Mouse (Mus musculus): ENCODE data around the gene Mrvi1.

The Mrvi1 gene

DNA sequence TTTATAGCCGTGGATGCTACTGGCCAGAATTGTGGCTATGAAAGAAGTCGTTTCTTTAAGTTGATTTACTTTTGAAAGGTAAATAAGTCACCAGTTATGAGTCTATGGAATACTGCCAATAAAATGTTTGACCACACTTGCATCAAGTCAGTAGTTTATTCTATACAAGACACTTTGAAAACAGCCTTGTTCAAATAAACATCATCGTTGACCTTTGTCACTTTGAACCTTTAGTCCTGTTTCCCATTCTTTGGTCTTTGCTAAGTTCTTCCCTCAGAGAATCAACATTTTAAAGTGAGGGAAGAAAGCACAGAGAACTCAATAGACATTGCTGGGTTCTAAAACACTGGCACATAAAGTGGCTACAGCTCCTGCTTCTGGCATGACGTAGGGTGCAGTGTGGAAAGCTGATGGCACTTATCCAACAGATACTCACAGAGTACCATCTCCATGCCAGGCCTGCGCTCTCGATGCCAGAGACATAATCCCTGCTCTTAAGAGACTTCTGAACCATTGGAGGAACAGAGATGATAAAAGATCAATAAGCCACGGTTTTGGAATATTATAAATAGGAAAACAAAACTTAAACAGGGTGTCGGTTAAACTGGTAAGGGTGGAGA lies 127.2 kb downstream of the Mrvi1 start:
- H3K27me3 ChIP-seq (ENCODE audit: insufficient read depth, low read length) = no peaks in the 10 kb centered on the region
- no peaks in the 10 kb centered on the region for H3K4me1 ChIP-seq (replicated peaks; ENCODE audit: low read depth, low read length)
- H3K4me3 ChIP-seq (replicated peaks; ENCODE audit: low read length) = no peak overlapping the region
- TF ChIP-seq CTCF (conservative IDR thresholded peaks at IDR 0.05; ENCODE audit: low read length) (no peak), NANOG (IDR thresholded peaks at IDR 0.05; ENCODE audit: borderline replicate concordance, low read length) (no peak), POU5F1 (IDR thresholded peaks at IDR 0.05; ENCODE audit: borderline replicate concordance, low read length) (no peak)
- no peaks in the 10 kb centered on the region for H3K36me3 ChIP-seq (ENCODE audit: insufficient read depth, low read length)
- H3K9me3 ChIP-seq (ENCODE audit: low read length) = no peaks in the 10 kb centered on the region

DNA sequence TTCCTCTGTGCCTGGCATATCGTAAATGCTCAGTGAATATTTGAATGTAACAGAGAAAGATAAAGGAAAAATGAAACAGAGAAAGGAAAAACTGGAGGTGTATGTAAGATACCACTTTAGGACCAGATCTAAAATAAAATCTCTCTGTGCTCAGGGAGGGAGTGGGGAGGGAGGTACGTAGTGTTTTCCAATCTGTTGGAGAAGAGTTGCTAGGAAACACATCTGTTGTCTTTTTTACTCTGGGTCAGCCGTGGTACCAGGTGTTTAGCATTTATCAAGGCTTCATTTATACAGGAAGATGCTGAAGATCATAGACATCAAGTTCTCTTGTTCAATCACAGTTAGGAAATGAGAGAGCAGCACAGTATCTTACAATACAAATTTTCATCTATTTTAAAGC lies 127.7 kb downstream of the Mrvi1 start:
- no peaks in the 10 kb centered on the region for H3K9me3 ChIP-seq (ENCODE audit: low read length)
- no peaks in the 10 kb centered on the region for H3K4me1 ChIP-seq (replicated peaks; ENCODE audit: low read depth, low read length)
- no peaks in the 10 kb centered on the region for H3K27me3 ChIP-seq (ENCODE audit: insufficient read depth, low read length)
- H3K36me3 ChIP-seq (ENCODE audit: insufficient read depth, low read length) = no peaks in the 10 kb centered on the region
- no peak for TF ChIP-seq CTCF (conservative IDR thresholded peaks at IDR 0.05; ENCODE audit: low read length)
- no peak for TF ChIP-seq POU5F1 (IDR thresholded peaks at IDR 0.05; ENCODE audit: borderline replicate concordance, low read length)
- no peak for TF ChIP-seq NANOG (IDR thresholded peaks at IDR 0.05; ENCODE audit: borderline replicate concordance, low read length)
- H3K4me3 ChIP-seq (replicated peaks; ENCODE audit: low read length) = no peak overlapping the region

DNA sequence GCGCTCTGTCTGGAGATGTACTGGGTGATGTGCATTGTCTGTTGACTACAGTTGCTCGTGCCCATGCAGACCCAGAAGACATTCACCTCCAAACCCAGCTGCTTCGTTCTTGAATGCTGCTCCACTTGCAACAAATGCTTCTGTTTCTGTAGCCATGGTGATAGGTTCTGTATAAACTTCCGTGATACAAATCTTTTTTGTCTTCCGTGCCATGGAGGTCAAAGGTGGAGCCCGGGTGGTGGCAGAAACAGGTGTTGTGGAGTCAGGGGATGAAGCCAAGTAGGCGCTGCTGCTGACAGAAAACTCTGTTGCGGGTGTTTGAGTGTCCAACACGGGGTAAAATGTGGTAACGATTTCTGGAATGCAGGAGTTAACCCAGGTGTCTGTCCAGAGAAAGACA lies 128.7 kb downstream of the Mrvi1 start:
- H3K36me3 ChIP-seq (ENCODE audit: insufficient read depth, low read length) = no peaks in the 10 kb centered on the region
- H3K9me3 ChIP-seq (ENCODE audit: low read length) = no peaks in the 10 kb centered on the region
- no peaks in the 10 kb centered on the region for H3K4me1 ChIP-seq (replicated peaks; ENCODE audit: low read depth, low read length)
- no peak for TF ChIP-seq CTCF (conservative IDR thresholded peaks at IDR 0.05; ENCODE audit: low read length)
- TF ChIP-seq NANOG (IDR thresholded peaks at IDR 0.05; ENCODE audit: borderline replicate concordance, low read length) = no peak
- no peak for TF ChIP-seq POU5F1 (IDR thresholded peaks at IDR 0.05; ENCODE audit: borderline replicate concordance, low read length)
- H3K27me3 ChIP-seq (ENCODE audit: insufficient read depth, low read length) = no peaks in the 10 kb centered on the region
- H3K4me3 ChIP-seq (replicated peaks; ENCODE audit: low read length) = no peak overlapping the region

DNA sequence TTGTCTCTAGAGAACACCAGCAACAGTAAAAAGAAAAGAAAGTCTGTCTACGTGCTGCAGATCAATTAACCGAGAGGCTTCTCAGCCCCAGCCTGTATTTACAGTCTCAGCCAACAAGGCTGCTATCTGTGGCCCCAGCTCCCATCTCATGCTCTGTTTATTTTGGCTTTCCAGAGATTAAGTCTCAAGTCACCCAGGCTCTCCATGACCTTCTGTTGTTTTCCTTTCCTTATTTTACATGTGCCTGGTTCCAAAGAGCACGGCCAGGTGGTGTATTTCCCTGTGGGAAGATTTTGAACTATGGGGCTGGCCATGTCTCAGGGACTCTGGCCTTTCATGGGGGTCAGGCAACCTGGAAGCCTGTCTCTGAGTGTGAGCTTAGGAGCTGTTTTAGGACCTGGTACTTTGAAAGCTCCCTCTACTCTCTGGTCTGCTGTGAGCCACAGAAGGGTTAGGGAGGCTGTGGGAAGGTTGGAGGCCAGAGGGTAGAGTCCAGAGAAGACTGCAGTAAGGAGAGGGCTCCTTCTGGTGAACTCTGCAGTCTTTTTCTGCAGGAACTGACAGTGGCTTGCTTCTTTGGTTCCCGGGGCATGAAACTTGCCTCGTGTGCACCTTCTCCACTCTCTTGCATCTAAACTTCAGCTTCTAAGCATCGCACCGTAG lies 130.6 kb downstream of the Mrvi1 start:
- no peaks in the 10 kb centered on the region for H3K36me3 ChIP-seq (ENCODE audit: insufficient read depth, low read length)
- no peaks in the 10 kb centered on the region for H3K9me3 ChIP-seq (ENCODE audit: low read length)
- H3K4me1 ChIP-seq (replicated peaks; ENCODE audit: low read depth, low read length) = no peaks in the 10 kb centered on the region
- no peaks in the 10 kb centered on the region for H3K27me3 ChIP-seq (ENCODE audit: insufficient read depth, low read length)
- H3K4me3 ChIP-seq (replicated peaks; ENCODE audit: low read length) = no peak overlapping the region
- no peak for TF ChIP-seq CTCF (conservative IDR thresholded peaks at IDR 0.05; ENCODE audit: low read length)
- TF ChIP-seq POU5F1 (IDR thresholded peaks at IDR 0.05; ENCODE audit: borderline replicate concordance, low read length) = no peak
- TF ChIP-seq NANOG (IDR thresholded peaks at IDR 0.05; ENCODE audit: borderline replicate concordance, low read length) = no peak

DNA sequence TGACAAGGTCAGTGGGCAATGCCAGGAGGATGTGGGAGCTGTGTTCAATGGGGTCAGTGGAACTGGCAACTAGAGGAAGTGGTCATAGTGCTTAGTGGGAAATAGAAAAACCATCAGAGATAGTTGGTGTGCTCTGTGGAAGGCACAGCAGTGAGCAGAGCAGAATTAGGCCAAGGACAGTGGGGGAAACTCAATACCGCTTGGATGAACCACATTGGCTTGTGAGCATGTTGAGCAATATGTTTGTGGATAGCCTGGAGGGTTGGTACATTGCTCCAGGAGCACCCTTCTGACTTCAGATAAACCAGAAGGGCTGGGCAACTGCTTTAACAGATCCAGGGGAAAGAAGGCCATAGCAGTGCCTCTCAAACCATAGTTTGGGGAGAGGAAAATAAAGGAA lies 133.9 kb downstream of the Mrvi1 start:
- H3K36me3 ChIP-seq (ENCODE audit: insufficient read depth, low read length) = no peaks in the 10 kb centered on the region
- peaks cover 3% of the 10 kb centered on the region for H3K4me1 ChIP-seq (replicated peaks; ENCODE audit: low read depth, low read length)
- H3K9me3 ChIP-seq (ENCODE audit: low read length) = no peaks in the 10 kb centered on the region
- H3K27me3 ChIP-seq (ENCODE audit: insufficient read depth, low read length) = no peaks in the 10 kb centered on the region
- no peak overlapping the region for H3K4me3 ChIP-seq (replicated peaks; ENCODE audit: low read length)
- TF ChIP-seq POU5F1 (IDR thresholded peaks at IDR 0.05; ENCODE audit: borderline replicate concordance, low read length) (no peak), CTCF (conservative IDR thresholded peaks at IDR 0.05; ENCODE audit: low read length) (no peak), NANOG (IDR thresholded peaks at IDR 0.05; ENCODE audit: borderline replicate concordance, low read length) (no peak)

DNA sequence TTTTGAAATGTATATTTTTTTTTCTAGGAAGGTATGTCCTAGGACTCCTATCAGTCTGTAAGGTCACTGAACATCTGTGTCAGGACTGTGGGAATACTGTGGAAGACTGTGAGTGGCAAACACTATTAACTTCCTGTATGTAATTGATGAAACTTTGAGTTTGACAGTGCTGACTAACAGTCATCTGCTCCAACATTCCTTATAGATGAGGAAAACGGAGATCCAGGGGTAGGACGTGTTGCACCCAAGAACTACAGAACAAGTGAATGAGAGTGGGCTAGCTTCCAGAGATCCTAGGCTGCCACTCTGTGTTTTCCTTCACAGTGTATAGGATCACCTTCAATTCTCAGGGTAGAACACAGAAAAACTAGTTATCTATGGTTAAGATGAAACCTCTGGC lies 134.9 kb downstream of the Mrvi1 start:
- no peaks in the 10 kb centered on the region for H3K9me3 ChIP-seq (ENCODE audit: low read length)
- H3K4me3 ChIP-seq (replicated peaks; ENCODE audit: low read length) = no peak overlapping the region
- no peak for TF ChIP-seq NANOG (IDR thresholded peaks at IDR 0.05; ENCODE audit: borderline replicate concordance, low read length)
- TF ChIP-seq POU5F1 (IDR thresholded peaks at IDR 0.05; ENCODE audit: borderline replicate concordance, low read length) = no peak
- TF ChIP-seq CTCF (conservative IDR thresholded peaks at IDR 0.05; ENCODE audit: low read length) = no peak
- peaks cover 5% of the 10 kb centered on the region for H3K4me1 ChIP-seq (replicated peaks; ENCODE audit: low read depth, low read length)
- H3K27me3 ChIP-seq (ENCODE audit: insufficient read depth, low read length) = no peaks in the 10 kb centered on the region
- H3K36me3 ChIP-seq (ENCODE audit: insufficient read depth, low read length) = no peaks in the 10 kb centered on the region

DNA sequence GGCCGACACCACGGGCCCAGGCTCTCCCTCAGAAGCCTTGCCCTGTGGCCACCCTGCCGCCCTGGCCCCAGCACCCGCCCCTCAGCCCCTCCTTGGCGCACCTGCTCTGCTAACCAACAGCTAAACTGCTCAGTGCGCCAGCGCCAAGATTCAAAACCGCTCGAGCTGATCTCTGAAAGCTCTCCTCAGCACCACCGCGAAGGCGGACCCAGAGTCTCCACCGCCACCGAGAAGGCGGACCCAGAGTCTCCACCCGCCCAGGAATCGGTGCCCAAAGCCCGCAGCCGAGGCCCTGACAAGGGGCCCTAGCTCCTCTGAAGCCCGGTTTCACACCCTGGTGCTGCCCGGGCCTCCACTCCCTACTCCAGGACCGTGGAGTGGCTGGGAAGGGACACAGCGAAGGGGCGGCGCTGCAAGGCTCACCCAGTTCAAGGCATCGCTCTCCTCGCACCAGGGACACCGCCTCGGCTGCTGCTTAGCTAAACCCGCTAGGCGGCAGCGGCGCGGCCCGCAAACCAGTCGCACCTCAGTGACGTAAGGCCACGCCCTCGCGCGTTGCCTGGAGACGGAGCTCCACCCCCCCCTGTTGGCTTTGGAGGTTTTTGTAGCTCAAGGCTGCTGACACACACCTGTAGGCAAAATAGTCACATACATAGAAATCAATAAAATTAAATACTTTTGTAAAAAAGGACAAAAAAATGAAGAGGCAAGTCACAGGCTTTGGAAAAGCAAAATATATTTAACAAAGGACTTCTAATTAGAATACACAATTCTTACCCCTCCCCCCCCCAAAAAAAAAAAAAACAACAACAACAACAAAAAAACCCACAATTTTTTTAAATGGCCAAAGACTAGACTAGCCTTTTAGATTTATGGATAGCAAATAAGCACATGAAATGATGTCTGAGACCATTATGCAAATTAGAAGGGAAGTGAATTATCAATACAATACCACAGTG lies 138.1 kb downstream of the Mrvi1 start, which contains the start of gene Rnf141:
Gene Rnf141, minus strand, starts transcription at position 542 of the 959 bp plus-strand sequence.
- Histone ChIP-seq H3K9me3 (ENCODE audit: low read length) (no peaks in the 10 kb centered on the region), H3K27me3 (ENCODE audit: insufficient read depth, low read length) (no peaks in the 10 kb centered on the region), H3K36me3 (ENCODE audit: insufficient read depth, low read length) (peaks cover 5% of the 10 kb centered on the region; the same call in 1 of the 2 replicates), H3K4me3 (replicated peaks; ENCODE audit: low read length) (peak within 1 kb of the TSS; percentile 93), H3K4me1 (replicated peaks; ENCODE audit: low read depth, low read length) (peaks cover 5% of the 10 kb centered on the region)
- TF ChIP-seq CTCF (conservative IDR thresholded peaks at IDR 0.05; ENCODE audit: low read length) = no peak
- no peak for TF ChIP-seq POU5F1 (IDR thresholded peaks at IDR 0.05; ENCODE audit: borderline replicate concordance, low read length)
- TF ChIP-seq NANOG (IDR thresholded peaks at IDR 0.05; ENCODE audit: borderline replicate concordance, low read length) = no peak

DNA sequence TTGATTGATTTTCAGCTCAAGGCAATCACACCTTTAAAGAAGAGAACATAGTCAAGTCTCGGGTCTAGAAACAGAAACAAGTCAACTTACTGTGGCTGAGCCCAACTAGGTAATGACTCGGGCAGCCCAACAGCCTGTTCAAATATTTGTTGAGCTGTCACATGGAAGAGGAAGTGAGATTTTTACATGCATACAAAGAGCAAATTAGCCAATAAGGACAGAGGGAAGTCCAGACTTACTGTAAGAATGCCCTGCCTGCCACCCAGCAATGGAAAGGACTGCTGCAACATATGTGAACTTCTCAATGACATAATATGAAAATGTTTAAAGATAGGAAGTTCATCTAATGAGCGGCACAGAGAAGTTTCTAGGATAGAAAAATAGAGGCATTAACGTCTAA lies 141.9 kb downstream of the Mrvi1 start:
- TF ChIP-seq POU5F1 (IDR thresholded peaks at IDR 0.05; ENCODE audit: borderline replicate concordance, low read length) (no peak), CTCF (conservative IDR thresholded peaks at IDR 0.05; ENCODE audit: low read length) (no peak), NANOG (IDR thresholded peaks at IDR 0.05; ENCODE audit: borderline replicate concordance, low read length) (no peak)

More for the DNA sequence above, 141.9 kb downstream of the Mrvi1 start:
- Histone ChIP-seq H3K9me3 (ENCODE audit: low read length) (no peaks in the 10 kb centered on the region), H3K4me1 (replicated peaks; ENCODE audit: low read depth, low read length) (peaks cover 5% of the 10 kb centered on the region), H3K4me3 (replicated peaks; ENCODE audit: low read length) (no peak overlapping the region), H3K36me3 (ENCODE audit: insufficient read depth, low read length) (peaks cover 8% of the 10 kb centered on the region; the same call in 1 of the 2 replicates), H3K27me3 (ENCODE audit: insufficient read depth, low read length) (no peaks in the 10 kb centered on the region)

Data from E14TG2a.4 (cell line).